Mouse (Mus musculus) macrophage (primary cell): ENCODE data around the gene Dcaf12. TPM values are rescaled to one million over a fixed set of nuclear protein-coding genes. Genes with fewer than 3 reads are reported as not detected.

Experiments used
- H3K27ac ChIP-seq: fragments of 350-480 bp; formaldehyde crosslinking; 2 replicates; pipeline ENCODE4 v1.9.0; 2021
- H3K36me3 ChIP-seq: fragments of 350-480 bp; formaldehyde crosslinking; 2 replicates; pipeline ENCODE4 v1.9.0; 2021; ENCODE audit errors: inconsistent target
- H3K4me3 ChIP-seq: fragments of 350-480 bp; formaldehyde crosslinking; 2 replicates; pipeline ENCODE4 v1.9.0; 2021; ENCODE audit errors: inconsistent target
- H3K79me2 ChIP-seq: fragments of 350-480 bp; formaldehyde crosslinking; 2 replicates; pipeline ENCODE4 v1.9.0; 2021; ENCODE audit errors: inconsistent target
- WGBS: methylation state at CpG from one replicate; pipeline ENCODE4 v1.1.7; 2026; ENCODE audit warnings: inconsistent platforms; ENCODE audit not compliant: missing documents; 5-methylcytosine and 5-hydroxymethylcytosine counted together
- polyA plus RNA-seq: library from polyadenylated mRNA; stranded (reverse); fragments of 250-400 nt; gene quantifications from 3 replicates; pipeline ENCODE4 v1.2.4, GENCODE M21; 2018; ENCODE audit warnings: inconsistent platforms

Dcaf12 gene
- polyA plus RNA-seq, 1 experiment from 2014 or later, result 21.0 TPM

DNA sequence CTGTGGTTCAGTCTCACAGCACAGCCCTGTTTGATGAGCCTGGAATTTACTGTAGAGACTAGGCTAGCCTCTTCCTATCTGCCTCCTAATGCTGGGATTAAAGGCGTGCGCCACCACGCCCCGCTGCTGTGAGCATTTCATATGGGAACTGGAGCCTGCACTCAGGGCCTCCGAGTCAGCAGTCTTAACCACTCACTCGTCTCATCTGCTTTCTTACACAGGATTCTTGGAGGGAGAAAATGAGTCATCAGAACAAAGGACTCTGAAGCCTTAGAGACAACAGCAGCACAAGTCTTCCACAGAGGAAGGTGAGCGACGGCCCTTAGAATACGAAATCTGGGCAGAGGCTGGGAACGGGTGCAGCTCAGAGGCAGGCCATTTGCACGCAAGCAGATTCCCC lies 19.2 kb downstream of the Dcaf12 start:
- H3K79me2 ChIP-seq, result no peaks in the 10 kb centered on the region; the same call in 1 of the 2 replicates
- WGBS, result 75% methylated on average over 11 of the region's 11 CpGs
- no peak overlapping the region for H3K27ac ChIP-seq
- peaks cover 95% of the 10 kb centered on the region for H3K36me3 ChIP-seq
- no peak overlapping the region for H3K4me3 ChIP-seq

DNA sequence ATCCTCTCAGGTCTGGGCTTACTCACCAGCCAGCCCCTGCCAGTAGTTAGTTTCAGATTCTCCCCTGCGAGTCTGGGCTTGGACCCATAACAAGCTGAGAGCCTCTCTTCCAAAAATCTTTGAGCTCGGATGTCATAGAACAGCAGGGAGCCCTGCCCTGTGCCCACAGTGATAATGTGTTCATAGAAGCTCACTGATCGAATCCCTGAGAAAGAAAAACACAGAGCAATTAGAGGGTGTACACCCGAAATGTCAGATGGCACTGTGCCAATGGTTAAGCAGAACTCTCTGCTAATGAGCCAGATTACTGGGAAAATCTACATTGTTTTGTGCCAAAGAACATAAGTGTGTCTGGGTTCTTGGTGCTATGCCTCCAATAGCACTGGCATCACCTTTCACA lies 20.8 kb downstream of the Dcaf12 start:
- Histone ChIP-seq H3K4me3 (no peak overlapping the region), H3K79me2 (no peaks in the 10 kb centered on the region), H3K36me3 (peaks cover 83% of the 10 kb centered on the region), H3K27ac (no peak overlapping the region)
- WGBS, result 87% methylated on average over 4 of the region's 4 CpGs

DNA sequence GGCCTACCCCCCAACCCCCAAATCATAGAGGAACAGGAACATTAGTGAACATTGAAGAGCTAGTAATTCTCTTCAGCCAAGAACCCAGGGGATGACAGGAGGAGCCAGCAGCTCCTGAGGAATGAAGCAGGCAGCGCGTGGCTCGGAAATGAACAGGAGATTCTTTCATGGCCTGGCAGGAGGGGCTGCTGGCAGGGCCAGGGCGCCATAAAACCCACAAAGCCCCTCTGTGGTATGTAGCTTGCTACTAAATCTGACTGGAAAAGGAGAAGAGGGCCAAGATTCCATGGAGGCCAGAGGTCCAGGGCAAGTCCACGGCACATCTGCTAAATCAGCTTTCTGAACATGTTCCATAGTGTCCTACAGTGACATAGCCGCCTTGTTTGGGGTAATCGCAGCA lies 24.9 kb downstream of the Dcaf12 start:
- Histone ChIP-seq H3K79me2 (no peaks in the 10 kb centered on the region), H3K4me3 (no peak overlapping the region), H3K27ac (no peak overlapping the region), H3K36me3 (peaks cover 47% of the 10 kb centered on the region)
- 98% methylated on average over 7 of the region's 7 CpGs for WGBS

GRCm38 (mm10) chr4:41286420-41286819 lies 28.3 kb downstream of the Dcaf12 start:
- peaks cover 14% of the 10 kb centered on the region; the same call in 1 of the 2 replicates for H3K36me3 ChIP-seq
- no peak overlapping the region for H3K27ac ChIP-seq
- WGBS, result 16% methylated on average over 3 of the region's 3 CpGs
- H3K79me2 ChIP-seq, result no peaks in the 10 kb centered on the region
- H3K4me3 ChIP-seq, result no peak overlapping the region

- Histone ChIP-seq H3K4me3 (no peak overlapping the region), H3K79me2 (no peaks in the 10 kb centered on the region), H3K27ac (no peak overlapping the region), H3K36me3 (no peaks in the 10 kb centered on the region)
- 94% methylated on average over 2 of the region's 2 CpGs for WGBS
Observed at GRCm38 (mm10) chr4:41284087-41284486, 30.6 kb downstream of the Dcaf12 start.

DNA sequence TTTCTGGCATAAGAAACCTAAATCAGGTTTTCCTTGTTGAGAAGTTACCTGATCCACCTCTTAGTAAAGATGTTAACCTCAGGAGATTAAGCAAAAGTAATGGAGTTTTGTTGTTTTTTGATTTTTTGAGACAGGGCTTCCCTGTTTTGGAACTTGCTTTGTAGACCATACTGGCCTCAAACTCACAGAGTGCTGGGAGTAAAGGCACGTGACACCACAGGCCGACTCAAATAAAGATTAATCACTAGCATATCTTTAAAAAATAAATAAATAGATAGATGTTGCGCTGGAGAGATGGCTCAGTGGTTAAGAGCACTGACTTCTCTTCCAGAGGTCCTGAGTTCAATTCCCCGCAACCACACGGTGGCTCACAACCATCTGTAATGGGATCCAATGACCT lies 38.8 kb downstream of the Dcaf12 start:
- Histone ChIP-seq H3K79me2 (peaks cover 40% of the 10 kb centered on the region), H3K27ac (peak overlapping the region; percentile 73), H3K36me3 (no peaks in the 10 kb centered on the region), H3K4me3 (peak overlapping the region; percentile 93)
- 75% methylated on average over 5 of the region's 5 CpGs for WGBS

DNA sequence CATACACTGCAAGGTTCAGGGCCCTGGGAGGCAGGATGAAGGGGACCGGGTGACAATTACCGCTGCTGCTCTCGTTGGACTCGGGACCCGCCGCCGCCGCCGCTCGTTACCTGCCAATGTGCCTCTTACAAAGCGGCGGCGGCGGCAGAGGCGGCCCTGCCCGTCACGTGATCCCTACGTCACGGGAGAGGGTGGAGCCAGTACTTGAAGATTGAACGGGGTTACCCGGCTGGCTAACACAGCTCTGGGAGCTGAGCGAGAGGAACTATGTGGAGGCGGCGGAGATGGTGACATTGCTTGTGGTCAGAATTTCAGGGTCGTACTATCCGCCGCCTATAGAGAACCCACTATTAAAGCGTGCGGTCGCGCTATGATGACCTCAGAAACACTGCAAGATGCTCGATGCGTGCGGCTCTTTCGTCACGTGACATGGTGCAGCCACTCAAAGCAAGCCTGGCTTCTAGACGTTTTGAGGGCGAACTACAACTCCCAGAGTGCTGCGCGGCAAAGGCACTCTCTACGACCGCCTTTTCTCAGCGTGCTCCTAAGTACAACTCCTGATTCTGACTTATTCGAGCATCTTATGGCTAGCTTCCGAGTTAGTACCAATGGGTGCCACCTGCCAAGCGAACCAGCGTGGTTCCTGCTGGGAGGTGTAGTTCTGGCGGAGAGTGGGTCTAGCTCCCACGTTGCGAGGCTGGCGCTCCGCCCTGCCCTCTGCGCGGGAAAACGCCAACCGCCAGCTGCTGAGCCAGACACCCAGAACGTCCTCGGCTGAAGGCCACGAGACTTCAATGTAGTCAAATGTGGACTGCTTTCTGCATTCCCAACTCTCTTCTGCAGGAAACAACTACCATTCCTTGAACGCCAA lies 39.5 kb downstream of the Dcaf12 start, which contains the start of gene Ubap2:
TSS of gene Ubap2 (minus strand) at position 165 of the 871 bp plus-strand sequence.
- WGBS, result under 1% methylated on average over 60 of the region's 60 CpGs
- peaks cover 47% of the 10 kb centered on the region for H3K79me2 ChIP-seq
- peak within 1 kb of the TSS; percentile 93 for H3K4me3 ChIP-seq
- peak within 1 kb of the TSS; percentile 73 for H3K27ac ChIP-seq
- H3K36me3 ChIP-seq, result no peaks in the 10 kb centered on the region

- Histone ChIP-seq H3K79me2 (peaks cover 54% of the 10 kb centered on the region), H3K27ac (peak overlapping the region; percentile 73), H3K36me3 (no peaks in the 10 kb centered on the region), H3K4me3 (peak overlapping the region; percentile 93)
- 2% methylated on average over 18 of the region's 18 CpGs for WGBS
Observed at GRCm38 (mm10) chr4:41274377-41274979, 40.2 kb downstream of the Dcaf12 start.

DNA sequence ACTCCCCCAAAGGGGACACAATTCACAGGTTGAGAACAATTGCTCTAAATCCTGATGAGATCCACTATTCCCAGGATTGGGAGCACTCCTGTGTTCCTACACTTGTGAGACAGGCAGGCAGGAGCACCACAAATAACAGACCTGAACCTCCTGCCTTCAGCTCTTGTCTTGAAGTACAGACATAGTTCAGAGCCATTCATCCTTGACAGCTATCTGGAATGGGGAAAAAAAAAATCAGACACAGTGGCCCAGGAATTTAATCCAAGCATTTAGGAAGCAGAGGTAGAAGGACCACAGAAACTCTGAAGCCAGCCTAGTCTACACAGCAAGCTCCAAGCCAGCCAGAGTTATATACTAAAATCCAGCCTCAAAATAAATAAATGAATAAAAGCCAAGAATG lies 46.6 kb downstream of the Dcaf12 start:
- H3K4me3 ChIP-seq, result no peak overlapping the region
- H3K79me2 ChIP-seq, result peaks cover 100% of the 10 kb centered on the region
- peaks cover 6% of the 10 kb centered on the region; the same call in 1 of the 2 replicates for H3K36me3 ChIP-seq
- H3K27ac ChIP-seq, result no peak overlapping the region

DNA sequence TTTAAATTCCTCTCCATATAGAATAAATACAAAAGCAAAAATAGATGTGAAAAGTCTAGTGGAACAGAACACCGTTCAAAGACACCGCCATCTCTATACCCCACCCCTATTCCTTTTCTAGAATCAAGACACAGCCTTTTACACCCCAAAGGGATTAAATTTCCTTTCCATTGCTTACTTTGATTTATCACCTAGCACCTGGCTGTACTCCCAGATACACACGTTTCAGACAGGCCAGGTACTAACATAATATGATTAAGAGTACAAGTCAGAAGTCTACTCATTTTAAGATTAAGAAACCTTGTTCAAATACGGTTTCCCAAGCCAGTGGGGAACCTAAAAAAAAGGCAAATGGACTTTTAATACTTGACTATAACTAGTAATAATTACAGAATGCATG lies 48.3 kb downstream of the Dcaf12 start:
- WGBS, result 77% methylated on average over 4 of the region's 4 CpGs
- Histone ChIP-seq H3K27ac (no peak overlapping the region), H3K36me3 (peaks cover 6% of the 10 kb centered on the region; the same call in 1 of the 2 replicates), H3K4me3 (no peak overlapping the region), H3K79me2 (peaks cover 100% of the 10 kb centered on the region)

DNA sequence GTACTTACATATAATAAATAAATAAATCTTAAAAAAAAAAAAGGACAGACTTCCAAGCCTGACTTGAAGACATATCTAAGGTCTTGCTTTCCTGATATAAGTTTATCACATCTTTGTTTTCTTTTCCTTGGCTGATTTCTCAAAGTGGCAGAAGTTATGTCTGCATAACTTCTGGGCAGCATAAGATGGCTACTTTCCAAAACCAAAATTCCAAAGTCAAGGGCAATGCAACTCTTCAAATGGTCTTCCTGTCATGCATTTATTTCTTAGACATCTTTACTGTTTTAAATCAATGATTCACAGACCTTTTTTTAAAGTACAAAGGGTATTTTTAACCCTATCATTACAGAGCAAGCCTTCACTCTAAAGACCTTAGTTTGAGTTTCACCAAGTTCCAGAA lies 54.0 kb downstream of the Dcaf12 start:
- Histone ChIP-seq H3K79me2 (peaks cover 100% of the 10 kb centered on the region), H3K27ac (no peak overlapping the region), H3K4me3 (no peak overlapping the region), H3K36me3 (no peaks in the 10 kb centered on the region)

- Histone ChIP-seq H3K4me3 (no peak overlapping the region), H3K27ac (no peak overlapping the region), H3K36me3 (no peaks in the 10 kb centered on the region), H3K79me2 (peaks cover 100% of the 10 kb centered on the region)
- WGBS, result 96% methylated on average over 4 of the region's 4 CpGs
Observed at GRCm38 (mm10) chr4:41259019-41259418, 55.7 kb downstream of the Dcaf12 start.

GRCm38 (mm10) chr4:41257752-41258151 lies 56.9 kb downstream of the Dcaf12 start:
- no peaks in the 10 kb centered on the region for H3K36me3 ChIP-seq
- H3K79me2 ChIP-seq, result peaks cover 100% of the 10 kb centered on the region
- H3K4me3 ChIP-seq, result no peak overlapping the region
- no peak overlapping the region for H3K27ac ChIP-seq
- WGBS, result 86% methylated on average over 1 of the region's 1 CpGs

DNA sequence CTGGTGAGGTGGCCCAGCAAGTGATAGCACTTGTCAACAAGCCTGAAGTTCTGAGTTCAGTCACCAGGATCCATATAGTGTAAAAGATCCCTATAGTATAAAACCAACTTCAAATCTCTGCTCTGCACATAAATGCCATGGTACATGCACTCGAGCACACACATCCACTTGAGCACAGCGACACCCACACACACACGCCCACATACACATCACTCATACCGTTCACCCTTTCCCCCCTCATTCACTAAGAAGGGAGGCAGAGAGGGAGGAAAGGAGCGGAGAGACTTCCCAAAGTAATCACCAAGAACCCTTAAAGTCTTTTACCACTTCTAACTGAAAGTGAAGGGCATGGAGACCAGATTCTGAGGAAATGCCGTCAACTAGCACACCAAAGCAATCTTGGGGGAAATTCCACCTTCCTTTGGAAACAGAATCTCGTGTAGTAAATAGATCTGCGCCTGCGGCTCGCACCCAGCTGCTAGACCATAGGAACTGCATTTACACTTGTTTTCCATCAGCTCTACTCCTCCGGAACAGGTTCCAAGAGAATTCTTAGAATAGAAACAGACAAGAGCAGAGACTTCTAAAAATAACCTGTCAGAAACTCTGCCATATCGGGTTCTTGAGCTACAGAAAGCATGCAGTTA lies 59.0 kb downstream of the Dcaf12 start:
- no peak overlapping the region for H3K27ac ChIP-seq
- H3K36me3 ChIP-seq, result 0 out of 2 replicates have a peak, but pooled peaks cover 9% of the 10 kb centered on the region
- peaks cover 93% of the 10 kb centered on the region for H3K79me2 ChIP-seq
- 95% methylated on average over 12 of the region's 12 CpGs for WGBS
- H3K4me3 ChIP-seq, result no peak overlapping the region

GRCm38 (mm10) chr4:41253756-41254155 lies 60.9 kb downstream of the Dcaf12 start:
- no peak overlapping the region for H3K4me3 ChIP-seq
- H3K79me2 ChIP-seq, result peaks cover 74% of the 10 kb centered on the region
- WGBS, result 96% methylated on average over 2 of the region's 2 CpGs
- H3K27ac ChIP-seq, result no peak overlapping the region
- H3K36me3 ChIP-seq, result 0 out of 2 replicates have a peak, but pooled peaks cover 12% of the 10 kb centered on the region
